Mouse (Mus musculus): ENCODE data around the gene Senp7. TPM values are rescaled to one million over a fixed set of nuclear protein-coding genes. Genes with fewer than 3 reads are reported as not detected.
"Not testable (repeated sequence)": the region's sequence is repeated elsewhere in the genome, so short reads cannot be mapped to it uniquely, and the experiment has no call there.

Gene Senp7
- total RNA-seq, 1 experiment from 2014 or later: 127 TPM

- no peak for ATAC-seq (ENCODE audit: extremely low read depth, insufficient number of reproducible peaks, low FRiP score, poor library complexity, severe bottlenecking)
Observed at GRCm38 (mm10) chr16:56062981-56063380, 14.8 kb downstream of the Senp7 start.

GRCm38 (mm10) chr16:56064334-56064990, 16.3 kb downstream of the Senp7 start:
- ATAC-seq (ENCODE audit: extremely low read depth, insufficient number of reproducible peaks, low FRiP score, poor library complexity, severe bottlenecking): peak; percentile 82

- no peak for ATAC-seq (ENCODE audit: extremely low read depth, insufficient number of reproducible peaks, low FRiP score, poor library complexity, severe bottlenecking)
Observed at GRCm38 (mm10) chr16:56066113-56066512, 18.0 kb downstream of the Senp7 start.

GRCm38 (mm10) chr16:56068523-56069070, 20.5 kb downstream of the Senp7 start:
- ATAC-seq (ENCODE audit: extremely low read depth, insufficient number of reproducible peaks, low FRiP score, poor library complexity, severe bottlenecking): peak; percentile 63

GRCm38 (mm10) chr16:56071317-56072232, 23.4 kb downstream of the Senp7 start:
- no peak for ATAC-seq (ENCODE audit: extremely low read depth, insufficient number of reproducible peaks, low FRiP score, poor library complexity, severe bottlenecking)

GRCm38 (mm10) chr16:56072533-56072932, 24.4 kb downstream of the Senp7 start:
- ATAC-seq (ENCODE audit: extremely low read depth, insufficient number of reproducible peaks, low FRiP score, poor library complexity, severe bottlenecking): no peak

GRCm38 (mm10) chr16:56073150-56073549, 25.0 kb downstream of the Senp7 start:
- ATAC-seq (ENCODE audit: extremely low read depth, insufficient number of reproducible peaks, low FRiP score, poor library complexity, severe bottlenecking): not testable (repeated sequence)

- no peak for ATAC-seq (ENCODE audit: extremely low read depth, insufficient number of reproducible peaks, low FRiP score, poor library complexity, severe bottlenecking)
Observed at GRCm38 (mm10) chr16:56074122-56074521, 26.0 kb downstream of the Senp7 start.

- no peak for ATAC-seq (ENCODE audit: extremely low read depth, insufficient number of reproducible peaks, low FRiP score, poor library complexity, severe bottlenecking)
Observed at GRCm38 (mm10) chr16:56074565-56074964, 26.4 kb downstream of the Senp7 start.

- ATAC-seq (ENCODE audit: extremely low read depth, insufficient number of reproducible peaks, low FRiP score, poor library complexity, severe bottlenecking): peak; percentile 82
Observed at GRCm38 (mm10) chr16:56075222-56076111, 27.3 kb downstream of the Senp7 start.

GRCm38 (mm10) chr16:56076121-56076869, 28.2 kb downstream of the Senp7 start:
- no peak for ATAC-seq (ENCODE audit: extremely low read depth, insufficient number of reproducible peaks, low FRiP score, poor library complexity, severe bottlenecking)

- ATAC-seq (ENCODE audit: extremely low read depth, insufficient number of reproducible peaks, low FRiP score, poor library complexity, severe bottlenecking): no peak
Observed at GRCm38 (mm10) chr16:56079419-56079818, 31.3 kb downstream of the Senp7 start.

GRCm38 (mm10) chr16:56081691-56082090, 33.6 kb downstream of the Senp7 start:
- no peak for ATAC-seq (ENCODE audit: extremely low read depth, insufficient number of reproducible peaks, low FRiP score, poor library complexity, severe bottlenecking)

GRCm38 (mm10) chr16:56086336-56086735, 38.2 kb downstream of the Senp7 start:
- no peak for ATAC-seq (ENCODE audit: extremely low read depth, insufficient number of reproducible peaks, low FRiP score, poor library complexity, severe bottlenecking)

- peak; percentile 26; the same call in 1 of the 2 replicates for ATAC-seq (ENCODE audit: extremely low read depth, insufficient number of reproducible peaks, low FRiP score, poor library complexity, severe bottlenecking)
Observed at GRCm38 (mm10) chr16:56090385-56090784, 42.2 kb downstream of the Senp7 start.

- ATAC-seq (ENCODE audit: extremely low read depth, insufficient number of reproducible peaks, low FRiP score, poor library complexity, severe bottlenecking): not testable (repeated sequence)
Observed at GRCm38 (mm10) chr16:56096401-56097018, 48.4 kb downstream of the Senp7 start.

- ATAC-seq (ENCODE audit: extremely low read depth, insufficient number of reproducible peaks, low FRiP score, poor library complexity, severe bottlenecking): no peak
Observed at GRCm38 (mm10) chr16:56115706-56116105, 67.6 kb downstream of the Senp7 start.

- ATAC-seq (ENCODE audit: extremely low read depth, insufficient number of reproducible peaks, low FRiP score, poor library complexity, severe bottlenecking): no peak
Observed at GRCm38 (mm10) chr16:56116155-56116554, 68.0 kb downstream of the Senp7 start.
